28 mouse cellular contexts compared by ENCODE assay signal in genomic region chr19:59092295-59092694, GRCm38 (mm10). TPM values are rescaled to one million over a fixed set of nuclear protein-coding genes. Genes with fewer than 3 reads are reported as not detected.
"Had no signal": no experiment of that assay in that cellular context is flagged by ENCODE, and none has a peak within 500 bp of the region (broad histone marks: within the 10 kb centered on the region; RNA-seq: fewer than 3 reads in every experiment).

No protein-coding gene starts in this region.

- ATAC-seq: forebrain, embryonic 13.5 days; forebrain, embryonic 14.5 days; forebrain, embryonic 15.5 days; forebrain, embryonic 16.5 days; forebrain, postnatal 0 days had no signal

- H3K36me3 ChIP-seq: embryonic facial prominence, embryonic 10.5 days; embryonic facial prominence, embryonic 12.5 days; embryonic facial prominence, embryonic 13.5 days; embryonic facial prominence, embryonic 15.5 days; forebrain, embryonic 10.5 days; forebrain, embryonic 12.5 days; forebrain, embryonic 15.5 days had no signal

- H3K4me1 ChIP-seq: embryonic facial prominence, embryonic 10.5 days; embryonic facial prominence, embryonic 12.5 days; embryonic facial prominence, embryonic 13.5 days; embryonic facial prominence, embryonic 15.5 days; forebrain, embryonic 10.5 days; forebrain, embryonic 12.5 days; forebrain, embryonic 13.5 days; forebrain, embryonic 15.5 days had no signal

- H3K9ac ChIP-seq: embryonic facial prominence, embryonic 12.5 days; embryonic facial prominence, embryonic 13.5 days; embryonic facial prominence, embryonic 15.5 days; forebrain, embryonic 12.5 days; forebrain, embryonic 13.5 days; forebrain, embryonic 15.5 days; forebrain, postnatal 0 days had no signal

- H3K4me3 ChIP-seq: embryonic facial prominence, embryonic 10.5 days; embryonic facial prominence, embryonic 12.5 days; embryonic facial prominence, embryonic 13.5 days; embryonic facial prominence, embryonic 15.5 days; erythroblast, embryonic 14.5 days; forebrain, embryonic 10.5 days; forebrain, embryonic 12.5 days; forebrain, embryonic 13.5 days; forebrain, embryonic 15.5 days; gastrocnemius, adult 2 months; heart, adult 2 months had no signal

- H3K27me3 ChIP-seq: embryonic facial prominence, embryonic 12.5 days; embryonic facial prominence, embryonic 13.5 days; embryonic facial prominence, embryonic 15.5 days; forebrain, embryonic 15.5 days had no signal

- H3K4me2 ChIP-seq: embryonic facial prominence, embryonic 12.5 days; embryonic facial prominence, embryonic 13.5 days; embryonic facial prominence, embryonic 15.5 days; forebrain, embryonic 12.5 days; forebrain, embryonic 13.5 days; forebrain, embryonic 15.5 days had no signal

- H3K9me3 ChIP-seq: embryonic facial prominence, embryonic 10.5 days; embryonic facial prominence, embryonic 12.5 days; embryonic facial prominence, embryonic 13.5 days; embryonic facial prominence, embryonic 15.5 days; forebrain, embryonic 10.5 days; forebrain, embryonic 12.5 days; forebrain, embryonic 13.5 days; forebrain, embryonic 15.5 days had no signal

- DNase-seq: cerebellum, adult 2 months; cerebellum, adult 8-10 months; cerebellum, adult 9-10 months; cerebellum, adult 9-11 months; cerebellum, postnatal 10 days; cerebellum, postnatal 14 days; cerebellum, postnatal 25 days; cerebellum, postnatal 36 days; embryo, embryonic 11 days; forebrain, postnatal 0 days; gastrocnemius, adult 2 months; gastrocnemius, postnatal 10 days; gastrocnemius, postnatal 14 days; gastrocnemius, postnatal 25 days; gastrocnemius, postnatal 36 days; heart, adult 18-20 months; heart, adult 2 months had no signal

- H3K27ac ChIP-seq: embryonic facial prominence, embryonic 10.5 days; embryonic facial prominence, embryonic 12.5 days; embryonic facial prominence, embryonic 13.5 days; embryonic facial prominence, embryonic 15.5 days; forebrain, embryonic 10.5 days; forebrain, embryonic 12.5 days; forebrain, embryonic 13.5 days; forebrain, embryonic 15.5 days; gastrocnemius, adult 2 months; heart, adult 2 months had no signal

RNA-seq across cellular contexts. Expression of gene Shtn1, which starts 16.4 kb away (rescaled TPM):
- polyA plus RNA-seq: erythroblast, embryonic 14.5 days had no signal
